Mouse (Mus musculus): ENCODE data around the gene Lmln. TPM values are rescaled to one million over a fixed set of nuclear protein-coding genes. Genes with fewer than 3 reads are reported as not detected.

The Lmln gene
- polyA plus RNA-seq, 1 experiment from 2014 or later: 3.3 TPM

DNA sequence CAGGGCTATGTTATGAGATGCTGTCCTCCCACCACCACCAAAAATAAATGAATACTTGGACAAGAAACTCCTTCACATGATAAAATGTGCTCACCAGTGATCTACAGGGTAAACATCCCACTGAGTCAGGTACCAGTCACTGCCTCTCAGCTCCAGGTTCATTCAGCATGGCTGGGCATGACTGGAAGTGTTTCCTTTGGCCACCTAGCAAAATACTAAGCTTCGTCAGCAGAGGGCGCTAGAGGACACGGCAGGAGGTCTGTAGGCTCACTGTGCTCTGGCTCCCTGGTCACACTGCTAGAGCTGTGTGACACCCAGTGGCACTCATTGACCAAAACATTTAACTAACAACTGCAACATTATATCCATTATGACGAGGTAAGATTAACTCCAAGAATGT, 38.6 kb upstream of the Lmln start:
- Histone ChIP-seq H3K9ac (ENCODE audit: low read length) (no peak overlapping the region), H3K4me1 (replicated peaks; ENCODE audit: control insufficient read depth, insufficient read depth, low read length) (no peaks in the 10 kb centered on the region), H3K4me2 (ENCODE audit: low read length) (no peak overlapping the region), H3K27me3 (replicated peaks; ENCODE audit: control insufficient read depth, insufficient read depth, low read length) (no peaks in the 10 kb centered on the region), H3K36me3 (ENCODE audit: control insufficient read depth, insufficient read depth, low read length) (no peaks in the 10 kb centered on the region), H3K4me3 (ENCODE audit: low read depth, low read length) (no peak overlapping the region), H3K27ac (ENCODE audit: low read depth) (no peak overlapping the region), H3K9me3 (ENCODE audit: control insufficient read depth, low read length) (no peaks in the 10 kb centered on the region)
- DNase-seq (ENCODE audit: low spot score): peak; percentile 93
- 0 out of 2 replicates have a peak, but pooled peaks have one; percentile 66 for ATAC-seq (replicated peaks; ENCODE audit: low FRiP score, low TSS enrichment, low read depth)
- 5% methylated on average over 4 of the region's 4 CpGs for WGBS

DNA sequence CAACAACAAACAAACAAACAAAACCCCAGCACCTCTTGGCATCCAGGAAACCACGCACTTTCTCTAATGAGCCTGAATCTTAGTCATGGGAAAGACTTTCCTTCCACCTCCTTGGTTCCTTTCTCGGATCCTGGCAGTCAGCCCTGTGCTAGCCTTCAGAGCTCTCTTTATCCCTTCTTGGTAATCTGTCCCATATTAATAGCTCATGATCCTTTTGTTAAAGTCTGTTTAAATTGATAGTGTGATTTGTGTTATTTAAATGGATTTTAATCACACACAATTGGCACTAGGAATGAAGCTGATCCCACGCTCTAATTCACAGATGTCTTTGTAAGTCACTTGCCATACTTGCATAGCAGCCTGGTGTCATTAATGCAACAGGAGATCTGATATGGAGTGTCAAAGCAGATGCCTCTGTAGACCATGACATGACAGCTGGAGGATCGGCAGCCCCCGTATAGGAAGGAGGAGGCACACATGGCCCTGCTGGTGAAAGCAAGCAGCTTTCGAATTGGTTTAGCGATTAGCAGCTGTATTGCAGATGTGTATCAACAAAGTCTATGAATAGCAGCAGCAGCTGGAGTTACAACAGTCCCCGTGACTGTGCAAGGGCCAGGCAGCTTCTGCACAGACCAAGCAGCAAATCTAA, 37.7 kb upstream of the Lmln start:
- Histone ChIP-seq H3K36me3 (ENCODE audit: control insufficient read depth, insufficient read depth, low read length) (no peaks in the 10 kb centered on the region), H3K4me3 (ENCODE audit: low read depth, low read length) (no peak overlapping the region), H3K4me2 (ENCODE audit: low read length) (no peak overlapping the region), H3K27ac (ENCODE audit: low read depth) (no peak overlapping the region), H3K9ac (ENCODE audit: low read length) (no peak overlapping the region), H3K4me1 (replicated peaks; ENCODE audit: control insufficient read depth, insufficient read depth, low read length) (no peaks in the 10 kb centered on the region), H3K9me3 (ENCODE audit: control insufficient read depth, low read length) (no peaks in the 10 kb centered on the region), H3K27me3 (replicated peaks; ENCODE audit: control insufficient read depth, insufficient read depth, low read length) (no peaks in the 10 kb centered on the region)
- ATAC-seq (replicated peaks; ENCODE audit: low FRiP score, low TSS enrichment, low read depth) (no peak), DNase-seq (ENCODE audit: low spot score) (no peak)
- 63% methylated on average over 8 of the region's 8 CpGs for WGBS

- Histone ChIP-seq H3K9ac (ENCODE audit: low read length) (no peak overlapping the region), H3K4me1 (replicated peaks; ENCODE audit: control insufficient read depth, insufficient read depth, low read length) (no peaks in the 10 kb centered on the region), H3K36me3 (ENCODE audit: control insufficient read depth, insufficient read depth, low read length) (no peaks in the 10 kb centered on the region), H3K27me3 (replicated peaks; ENCODE audit: control insufficient read depth, insufficient read depth, low read length) (no peaks in the 10 kb centered on the region), H3K4me3 (ENCODE audit: low read depth, low read length) (no peak overlapping the region), H3K4me2 (ENCODE audit: low read length) (no peak overlapping the region), H3K27ac (ENCODE audit: low read depth) (no peak overlapping the region), H3K9me3 (ENCODE audit: control insufficient read depth, low read length) (no peaks in the 10 kb centered on the region)
- DNase-seq (ENCODE audit: low spot score) (no peak), ATAC-seq (replicated peaks; ENCODE audit: low FRiP score, low TSS enrichment, low read depth) (no peak)
- 82% methylated on average over 7 of the region's 7 CpGs for WGBS
Measured at GRCm38 (mm10) chr16:33026357-33026756, 36.0 kb upstream of the Lmln start.

DNA sequence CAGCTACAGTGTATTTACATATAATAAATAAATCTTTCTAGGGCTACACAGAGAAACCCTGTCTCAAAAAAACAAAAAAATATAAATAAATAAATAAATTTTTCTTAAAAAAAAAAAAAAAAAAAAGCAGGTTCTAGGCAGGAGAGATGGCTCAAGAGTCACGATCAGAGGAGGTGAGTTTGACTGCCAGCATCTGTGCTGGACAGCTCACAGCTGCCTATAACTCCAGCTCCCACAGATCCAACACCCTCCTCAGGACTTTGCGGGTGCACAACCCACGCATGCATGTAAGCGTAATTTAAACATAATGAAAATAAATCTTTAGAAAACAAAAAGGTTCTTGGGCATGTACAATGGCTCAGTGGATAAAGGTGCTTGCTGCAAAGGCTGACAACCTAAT, 26.3 kb upstream of the Lmln start:
- no peak overlapping the region for H3K4me2 ChIP-seq (ENCODE audit: low read length)
- H3K4me3 ChIP-seq (ENCODE audit: low read depth, low read length): no peak overlapping the region
- no peak overlapping the region for H3K9ac ChIP-seq (ENCODE audit: low read length)
- no peaks in the 10 kb centered on the region for H3K9me3 ChIP-seq (ENCODE audit: control insufficient read depth, low read length)
- no peaks in the 10 kb centered on the region for H3K36me3 ChIP-seq (ENCODE audit: control insufficient read depth, insufficient read depth, low read length)
- no peak overlapping the region for H3K27ac ChIP-seq (ENCODE audit: low read depth)
- DNase-seq (ENCODE audit: low spot score) (no peak), ATAC-seq (replicated peaks; ENCODE audit: low FRiP score, low TSS enrichment, low read depth) (no peak)
- no peaks in the 10 kb centered on the region for H3K4me1 ChIP-seq (replicated peaks; ENCODE audit: control insufficient read depth, insufficient read depth, low read length)
- H3K27me3 ChIP-seq (replicated peaks; ENCODE audit: control insufficient read depth, insufficient read depth, low read length): no peaks in the 10 kb centered on the region
- 70% methylated on average over 4 of the region's 4 CpGs for WGBS

DNA sequence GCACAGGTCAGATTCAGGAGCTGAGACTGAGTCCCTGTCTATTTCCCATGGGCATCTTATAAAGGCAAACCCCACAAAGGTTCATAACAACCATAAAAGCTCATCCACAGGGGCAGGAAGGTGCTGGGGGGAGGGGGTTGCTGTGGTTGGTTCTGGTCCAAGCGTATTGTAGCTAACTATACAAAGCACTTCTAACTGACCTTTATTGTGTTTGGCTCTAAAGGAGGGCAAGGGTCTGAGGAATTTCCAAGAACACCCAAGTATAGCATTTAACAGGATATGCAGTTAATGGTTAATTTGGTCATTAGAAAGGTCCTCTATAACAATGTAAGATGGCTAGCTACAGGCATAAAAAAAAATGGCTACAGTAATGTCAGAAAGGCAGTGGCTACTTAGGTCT, 19.6 kb upstream of the Lmln start:
- no peaks in the 10 kb centered on the region for H3K27me3 ChIP-seq (replicated peaks; ENCODE audit: control insufficient read depth, insufficient read depth, low read length)
- DNase-seq (ENCODE audit: low spot score) (no peak), ATAC-seq (replicated peaks; ENCODE audit: low FRiP score, low TSS enrichment, low read depth) (no peak)
- H3K9ac ChIP-seq (ENCODE audit: low read length): no peak overlapping the region
- H3K4me2 ChIP-seq (ENCODE audit: low read length): no peak overlapping the region
- H3K4me1 ChIP-seq (replicated peaks; ENCODE audit: control insufficient read depth, insufficient read depth, low read length): no peaks in the 10 kb centered on the region
- WGBS: 93% methylated on average over 1 of the region's 1 CpGs
- no peak overlapping the region for H3K4me3 ChIP-seq (ENCODE audit: low read depth, low read length)
- H3K36me3 ChIP-seq (ENCODE audit: control insufficient read depth, insufficient read depth, low read length): no peaks in the 10 kb centered on the region
- H3K27ac ChIP-seq (ENCODE audit: low read depth): no peak overlapping the region
- H3K9me3 ChIP-seq (ENCODE audit: control insufficient read depth, low read length): no peaks in the 10 kb centered on the region

- H3K9ac ChIP-seq (ENCODE audit: low read length): no peak overlapping the region
- H3K27ac ChIP-seq (ENCODE audit: low read depth): no peak overlapping the region
- no peak overlapping the region for H3K4me2 ChIP-seq (ENCODE audit: low read length)
- H3K27me3 ChIP-seq (replicated peaks; ENCODE audit: control insufficient read depth, insufficient read depth, low read length): no peaks in the 10 kb centered on the region
- H3K4me1 ChIP-seq (replicated peaks; ENCODE audit: control insufficient read depth, insufficient read depth, low read length): no peaks in the 10 kb centered on the region
- no peaks in the 10 kb centered on the region for H3K36me3 ChIP-seq (ENCODE audit: control insufficient read depth, insufficient read depth, low read length)
- 74% methylated on average over 2 of the region's 2 CpGs for WGBS
- ATAC-seq (replicated peaks; ENCODE audit: low FRiP score, low TSS enrichment, low read depth): no peak
- H3K9me3 ChIP-seq (ENCODE audit: control insufficient read depth, low read length): no peaks in the 10 kb centered on the region
- no peak overlapping the region for H3K4me3 ChIP-seq (ENCODE audit: low read depth, low read length)
- no peak for DNase-seq (ENCODE audit: low spot score)
Measured at GRCm38 (mm10) chr16:33043268-33043667, 19.1 kb upstream of the Lmln start.

GRCm38 (mm10) chr16:33048004-33048403, 14.3 kb upstream of the Lmln start:
- Histone ChIP-seq H3K4me2 (ENCODE audit: low read length) (no peak overlapping the region), H3K27ac (ENCODE audit: low read depth) (no peak overlapping the region), H3K4me3 (ENCODE audit: low read depth, low read length) (no peak overlapping the region), H3K36me3 (ENCODE audit: control insufficient read depth, insufficient read depth, low read length) (no peaks in the 10 kb centered on the region), H3K9me3 (ENCODE audit: control insufficient read depth, low read length) (no peaks in the 10 kb centered on the region), H3K4me1 (replicated peaks; ENCODE audit: control insufficient read depth, insufficient read depth, low read length) (no peaks in the 10 kb centered on the region), H3K9ac (ENCODE audit: low read length) (no peak overlapping the region), H3K27me3 (replicated peaks; ENCODE audit: control insufficient read depth, insufficient read depth, low read length) (no peaks in the 10 kb centered on the region)
- no peak for DNase-seq (ENCODE audit: low spot score)
- no peak for ATAC-seq (replicated peaks; ENCODE audit: low FRiP score, low TSS enrichment, low read depth)
- WGBS: 85% methylated on average over 1 of the region's 1 CpGs

- DNase-seq (ENCODE audit: low spot score): no peak
Measured at GRCm38 (mm10) chr16:33048686-33049085, 13.6 kb upstream of the Lmln start.

DNA sequence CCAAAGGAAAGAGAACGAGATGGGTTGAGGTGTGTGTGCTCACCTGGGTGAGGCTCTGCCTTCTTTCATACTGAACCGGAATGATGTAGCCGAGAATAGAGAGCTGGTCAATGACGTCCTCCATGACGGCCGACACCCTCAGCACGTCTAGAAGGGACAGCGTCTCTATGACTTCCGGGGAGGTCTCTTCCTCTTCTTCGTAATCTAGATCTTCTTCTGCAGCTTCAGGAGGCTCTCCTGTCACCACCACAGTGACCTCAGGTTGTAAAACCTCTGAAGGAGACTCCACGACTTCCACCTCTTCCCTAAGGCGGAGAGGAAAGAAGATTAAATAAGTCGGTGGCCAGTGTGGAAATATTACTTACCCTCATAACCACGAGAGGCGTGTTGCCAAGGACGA, 12.5 kb upstream of the Lmln start:
- DNase-seq (ENCODE audit: low spot score) (no peak), ATAC-seq (replicated peaks; ENCODE audit: low FRiP score, low TSS enrichment, low read depth) (no peak)
- H3K36me3 ChIP-seq (ENCODE audit: control insufficient read depth, insufficient read depth, low read length): no peaks in the 10 kb centered on the region
- 93% methylated on average over 16 of the region's 16 CpGs for WGBS
- H3K4me1 ChIP-seq (replicated peaks; ENCODE audit: control insufficient read depth, insufficient read depth, low read length): no peaks in the 10 kb centered on the region
- H3K9ac ChIP-seq (ENCODE audit: low read length): no peak overlapping the region
- no peak overlapping the region for H3K4me2 ChIP-seq (ENCODE audit: low read length)
- H3K9me3 ChIP-seq (ENCODE audit: control insufficient read depth, low read length): no peaks in the 10 kb centered on the region
- no peaks in the 10 kb centered on the region for H3K27me3 ChIP-seq (replicated peaks; ENCODE audit: control insufficient read depth, insufficient read depth, low read length)
- no peak overlapping the region for H3K4me3 ChIP-seq (ENCODE audit: low read depth, low read length)
- no peak overlapping the region for H3K27ac ChIP-seq (ENCODE audit: low read depth)

More at GRCm38 (mm10) chr16:33048686-33049085, 13.6 kb upstream of the Lmln start:
- Histone ChIP-seq H3K27me3 (replicated peaks; ENCODE audit: control insufficient read depth, insufficient read depth, low read length) (no peaks in the 10 kb centered on the region), H3K4me3 (ENCODE audit: low read depth, low read length) (no peak overlapping the region), H3K9ac (ENCODE audit: low read length) (no peak overlapping the region), H3K4me2 (ENCODE audit: low read length) (no peak overlapping the region), H3K4me1 (replicated peaks; ENCODE audit: control insufficient read depth, insufficient read depth, low read length) (no peaks in the 10 kb centered on the region), H3K9me3 (ENCODE audit: control insufficient read depth, low read length) (no peaks in the 10 kb centered on the region), H3K36me3 (ENCODE audit: control insufficient read depth, insufficient read depth, low read length) (no peaks in the 10 kb centered on the region), H3K27ac (ENCODE audit: low read depth) (no peak overlapping the region)
- WGBS: 53% methylated on average over 2 of the region's 2 CpGs
- ATAC-seq (replicated peaks; ENCODE audit: low FRiP score, low TSS enrichment, low read depth): no peak

Data from intestine, embryonic 14.5 days (tissue).